Mouse (Mus musculus): ENCODE results near the gene Paf1.

Gene Paf1

DNA sequence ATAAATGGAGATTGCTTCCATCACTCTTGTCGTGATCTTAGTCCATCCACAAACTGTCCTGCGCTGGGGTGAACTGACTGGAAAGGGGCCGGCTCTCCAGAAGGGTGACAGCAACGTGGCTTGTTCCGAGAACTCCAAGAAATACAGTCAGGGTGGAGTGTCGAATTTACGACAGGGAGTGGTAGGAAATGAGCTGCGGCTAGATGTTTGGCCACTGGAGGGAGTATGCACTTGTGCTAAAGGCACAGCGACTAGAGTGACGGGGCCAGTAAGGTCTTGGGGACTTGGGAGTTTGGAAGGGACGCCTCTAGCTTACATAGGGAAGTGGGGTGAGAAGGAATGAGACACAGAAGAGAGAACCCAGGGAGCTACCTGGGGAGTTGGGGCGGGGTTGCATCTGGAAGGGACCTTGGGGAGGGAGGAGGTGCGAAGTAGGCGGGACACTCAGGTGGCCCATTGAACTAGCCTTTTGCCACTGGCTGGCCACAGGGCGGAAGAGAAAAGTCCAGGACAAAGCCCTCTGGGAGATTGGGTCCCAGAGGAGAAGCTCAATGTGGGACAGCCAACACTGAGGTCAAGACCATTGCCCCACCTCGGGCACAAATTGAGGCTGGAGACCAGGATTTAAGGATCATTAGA, 44.3 kb downstream of the Paf1 start, which contains the start of gene Gmfg:
TSS of gene Gmfg (plus strand) at position 516 of the 639 bp plus-strand sequence.
- peak; percentile 86 for DNase-seq

DNA sequence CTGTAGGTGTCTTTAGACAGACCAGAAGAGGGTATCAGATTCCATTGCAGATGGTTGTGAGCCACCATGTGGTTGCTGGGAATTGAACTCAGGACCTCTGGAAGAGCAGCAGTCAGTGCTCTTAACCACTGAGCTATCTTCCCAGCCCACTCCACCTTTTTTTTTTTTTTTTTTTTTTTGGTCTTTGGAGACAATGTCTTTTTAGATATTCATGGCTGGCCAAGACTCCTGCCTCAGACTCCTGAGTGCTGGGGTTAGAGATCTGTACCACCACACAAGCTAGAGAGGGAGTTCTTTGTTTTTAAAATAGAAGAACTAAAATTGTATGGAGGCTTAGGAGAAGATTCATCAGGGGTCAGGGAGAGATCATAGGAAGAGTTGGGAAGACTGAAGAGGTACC, 45.2 kb downstream of the Paf1 start:
- DNase-seq = no peak

DNA sequence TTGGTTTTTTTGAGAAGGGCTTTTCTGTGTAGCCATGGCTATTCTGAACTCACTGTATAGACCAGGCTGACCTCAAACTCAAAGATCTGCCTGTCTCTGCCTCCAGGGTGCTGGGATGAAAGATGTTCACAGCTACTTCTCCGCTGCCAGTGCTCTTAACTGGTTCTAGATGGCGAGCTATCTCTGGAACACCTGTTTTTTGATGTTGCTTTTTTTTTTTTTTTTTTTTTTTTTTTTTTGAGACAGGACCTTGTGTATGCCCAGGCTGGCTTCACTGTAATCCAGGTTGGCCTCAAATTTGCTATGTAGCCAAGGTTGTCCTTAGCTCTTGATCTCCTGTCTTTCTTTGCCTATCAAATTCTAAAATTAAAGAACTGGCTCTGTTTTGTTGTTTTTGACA, 46.0 kb downstream of the Paf1 start:
- DNase-seq = no peak

DNA sequence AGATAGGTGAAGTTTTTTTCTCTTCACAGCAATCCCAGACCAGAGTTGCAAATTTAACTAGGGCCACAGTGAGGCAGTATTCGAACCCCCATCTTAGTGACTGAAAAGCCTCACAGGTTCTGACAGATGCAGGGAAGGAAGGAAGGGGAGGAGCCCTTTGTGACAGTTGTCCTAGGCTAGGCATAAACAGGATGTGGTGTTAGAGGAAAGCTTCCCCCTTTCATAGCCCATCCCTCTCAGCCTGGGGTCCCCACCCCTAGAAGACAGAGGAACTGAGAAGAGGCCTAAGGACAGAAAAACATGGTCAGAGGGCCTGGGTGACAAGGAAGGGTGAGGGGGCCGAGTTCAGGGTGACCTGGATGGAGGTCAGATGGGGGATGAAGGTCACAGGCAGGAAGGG, 48.0 kb downstream of the Paf1 start:
- DNase-seq = no peak

DNA sequence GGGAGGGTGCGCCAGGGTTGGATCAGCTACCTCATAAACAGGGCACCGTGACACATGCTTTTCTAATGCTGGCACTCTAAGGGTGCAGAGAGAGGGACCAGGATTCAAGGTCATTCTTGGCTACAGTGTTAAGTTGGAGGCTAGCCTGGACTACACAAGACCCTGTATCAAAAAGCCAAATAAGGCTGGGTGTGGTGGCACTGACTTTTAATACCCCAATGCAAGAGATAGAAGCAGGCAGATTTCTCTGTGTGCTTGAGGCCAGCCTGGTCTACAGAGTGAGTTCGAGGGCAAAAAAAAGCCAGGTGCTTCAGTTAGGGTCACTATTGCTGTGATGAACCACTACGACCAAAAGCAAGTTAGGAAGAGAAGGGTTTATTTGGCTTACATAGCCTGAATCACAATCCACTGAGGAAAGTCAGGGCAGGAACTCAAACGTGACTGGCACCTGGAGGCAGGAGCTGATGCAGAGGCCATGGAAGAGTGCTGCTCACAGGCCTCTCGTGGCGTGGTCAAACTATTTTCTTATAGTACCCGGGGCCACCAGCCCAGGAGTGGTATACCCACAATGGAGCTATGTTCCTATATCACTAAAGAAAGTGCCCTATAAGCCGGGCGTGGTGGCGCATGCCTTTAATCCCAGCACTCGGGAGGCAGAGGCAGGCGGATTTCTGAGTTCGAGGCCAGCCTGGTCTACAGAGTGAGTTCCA, 49.2 kb downstream of the Paf1 start:
- DNase-seq = no peak

DNA sequence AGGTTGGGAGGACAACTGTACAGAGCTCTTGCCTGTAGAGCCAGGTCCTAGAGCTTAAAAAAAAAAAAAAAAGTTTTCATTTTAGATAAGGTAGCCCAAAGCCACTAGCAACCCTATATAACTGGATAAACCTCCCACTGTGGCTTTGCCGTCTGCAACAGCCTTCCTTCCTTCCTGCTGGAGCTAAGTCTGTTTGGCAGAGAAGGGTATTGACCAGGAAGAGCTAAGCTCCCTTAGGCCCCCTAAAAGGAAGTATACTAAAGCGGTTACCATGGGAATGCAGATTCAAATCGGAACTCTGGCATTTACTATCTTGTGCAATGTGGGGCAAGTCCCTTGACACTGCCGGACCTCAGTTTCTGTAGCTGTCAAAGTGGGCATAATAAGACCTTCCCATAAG, 49.9 kb downstream of the Paf1 start:
- no peak for DNase-seq

DNA sequence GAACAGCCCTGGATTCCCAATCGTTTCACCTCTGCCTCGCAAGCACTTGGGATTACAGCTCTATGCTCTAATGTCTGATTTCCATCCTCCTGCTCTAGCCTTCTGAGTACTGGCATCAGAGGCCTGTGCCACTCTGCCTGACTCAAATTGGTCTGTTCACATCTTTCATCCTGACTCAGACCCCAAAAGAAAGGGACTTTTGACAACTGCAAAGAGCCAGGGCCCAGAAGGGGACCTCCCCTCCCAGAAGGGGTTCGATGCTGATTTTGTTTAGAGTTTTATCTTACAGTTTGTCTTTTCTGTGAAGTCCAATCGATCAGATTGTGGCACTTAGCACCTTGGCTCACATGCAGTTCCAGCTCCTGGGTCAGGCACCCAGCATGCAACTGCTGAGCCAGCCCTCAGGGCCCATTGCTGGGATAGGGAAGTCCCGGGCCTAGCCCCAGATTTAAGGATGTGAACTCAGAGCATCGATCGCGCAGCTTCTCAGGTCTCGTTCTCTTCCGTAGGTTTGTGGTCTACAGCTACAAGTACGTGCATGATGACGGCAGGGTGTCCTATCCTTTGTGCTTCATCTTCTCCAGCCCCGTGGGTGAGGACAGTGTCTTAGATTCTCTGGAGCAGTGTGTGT, 51.7 kb downstream of the Paf1 start:
- DNase-seq = no peak

DNA sequence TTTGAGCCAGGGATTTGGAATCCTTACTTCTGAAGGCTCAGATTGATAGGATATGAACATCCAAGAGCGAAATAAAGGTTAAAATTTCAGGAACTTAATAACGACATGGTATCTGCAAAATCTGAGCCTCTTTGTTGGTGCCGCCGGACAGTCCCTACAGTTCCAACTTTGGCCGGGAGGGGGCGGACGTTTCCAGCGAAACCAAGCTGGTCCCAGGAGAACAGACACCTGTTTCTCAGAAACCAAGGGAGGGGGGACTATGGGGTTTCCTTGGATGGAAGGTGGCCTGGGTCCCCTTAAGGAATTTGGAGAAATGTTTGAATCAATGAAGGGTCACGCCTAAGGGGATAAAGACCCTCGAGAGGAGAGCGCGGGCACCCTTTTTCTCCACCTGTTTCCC, 53.7 kb downstream of the Paf1 start:
- peak; percentile 74 for DNase-seq

DNA sequence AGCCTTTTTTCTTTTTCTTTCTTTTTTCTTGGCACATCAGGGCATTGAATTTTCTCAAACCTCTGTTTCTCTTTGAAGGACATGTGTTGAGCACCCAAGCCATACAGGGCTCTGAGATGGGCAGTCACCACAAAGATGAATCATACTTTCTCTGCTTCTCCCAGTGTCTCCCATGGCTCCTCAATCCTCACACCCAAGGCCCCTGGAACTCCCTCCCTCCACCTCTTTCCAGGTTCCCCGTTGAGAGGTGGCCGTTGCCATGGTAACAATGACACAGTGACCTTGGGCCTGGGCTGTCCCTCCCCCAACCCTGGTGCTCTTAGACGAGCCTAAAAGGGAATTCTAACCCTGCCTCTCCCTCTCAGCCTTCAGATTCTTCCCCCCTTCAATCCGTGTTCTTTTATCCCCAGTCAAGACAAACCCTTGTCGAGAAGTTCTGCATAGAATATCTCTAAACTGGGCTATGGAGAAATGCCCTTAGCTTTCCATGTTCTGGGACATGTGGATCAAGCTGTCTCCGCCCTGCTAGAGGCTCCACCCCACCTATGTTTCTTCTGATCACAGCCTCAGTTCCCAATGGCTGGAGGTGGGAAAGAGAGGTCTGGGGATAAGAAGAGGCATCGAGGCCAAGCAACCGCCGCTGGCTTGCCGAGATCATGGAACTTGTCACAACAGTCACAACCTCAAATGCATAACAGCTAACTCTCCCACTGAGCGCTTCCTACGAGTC, 54.5 kb downstream of the Paf1 start:
- no peak for DNase-seq

DNA sequence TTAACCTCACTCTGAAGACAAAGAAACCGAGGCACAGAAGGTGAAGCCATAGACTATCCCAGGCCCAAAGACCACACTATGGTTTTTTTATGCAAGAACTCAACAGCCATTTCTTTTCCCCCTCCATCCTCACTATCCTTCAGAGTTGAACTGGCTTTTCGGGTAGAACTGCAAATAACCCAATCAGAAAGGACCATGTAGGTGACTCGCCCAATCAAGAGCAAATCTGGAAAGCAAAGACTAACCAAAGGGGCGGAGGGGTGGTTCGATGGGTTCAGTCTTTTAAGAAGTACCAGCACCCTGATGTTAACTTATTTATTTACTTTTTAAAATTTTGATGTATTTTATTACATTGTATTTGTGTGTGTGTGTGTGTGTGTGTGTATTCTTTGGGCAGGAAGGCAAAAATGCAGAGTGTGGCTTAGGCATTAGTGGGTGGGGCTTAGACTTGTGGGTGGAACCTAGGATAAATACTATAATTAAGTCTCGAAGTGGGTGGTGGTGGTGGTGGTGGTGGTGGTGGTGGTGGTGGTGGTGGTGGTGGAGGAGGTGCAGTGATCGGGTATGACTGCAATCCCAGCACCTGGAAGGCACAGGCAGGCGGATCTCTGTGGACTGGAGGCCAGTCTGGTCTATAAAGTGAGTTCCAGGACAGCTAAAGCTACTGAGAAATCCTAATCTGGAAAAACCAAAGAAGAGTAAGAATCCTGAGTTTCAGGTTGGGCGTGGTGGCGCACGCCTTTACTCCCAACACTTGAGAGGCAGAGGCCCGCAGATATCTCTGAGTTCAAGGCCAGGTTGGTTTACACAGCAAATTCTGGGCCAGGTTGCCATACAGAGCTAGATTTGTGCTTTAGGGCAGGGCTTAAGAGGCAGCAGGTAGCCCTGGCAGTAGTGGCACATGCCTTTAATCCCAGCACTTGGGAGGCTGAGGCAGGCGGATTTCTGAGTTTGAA, 55.4 kb downstream of the Paf1 start:
- no peak for DNase-seq
